Mouse (Mus musculus): ENCODE data around the gene Rpa1.
"Not testable (repeated sequence)": the region's sequence is repeated elsewhere in the genome, so short reads cannot be mapped to it uniquely, and the experiment has no call there.

Gene Rpa1

DNA sequence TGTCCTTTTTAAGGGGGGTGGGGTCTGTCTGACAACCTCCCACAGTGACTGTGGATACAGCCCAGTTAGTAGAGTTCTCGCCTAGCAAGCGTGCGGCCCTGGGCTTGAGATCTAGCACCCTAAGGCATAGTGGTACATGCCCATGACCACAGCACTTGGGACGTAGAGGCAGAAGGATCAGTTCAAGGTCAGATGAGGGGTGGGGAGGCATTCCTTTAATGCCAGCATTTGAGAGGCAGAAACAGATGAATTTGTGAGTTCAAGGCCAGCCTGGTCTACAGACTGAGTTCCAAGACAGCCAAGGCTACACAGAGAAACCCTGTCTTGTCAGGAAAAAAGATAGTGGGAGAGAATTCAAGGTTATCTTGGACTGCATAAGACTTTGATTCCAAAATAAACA, 61.3 kb downstream of the Rpa1 start:
- no peak for DNase-seq (ENCODE audit: low read depth, low spot score)

GRCm38 (mm10) chr11:75285893-75286467, 62.1 kb downstream of the Rpa1 start:
- no peak for DNase-seq (ENCODE audit: low read depth, low spot score)

DNA sequence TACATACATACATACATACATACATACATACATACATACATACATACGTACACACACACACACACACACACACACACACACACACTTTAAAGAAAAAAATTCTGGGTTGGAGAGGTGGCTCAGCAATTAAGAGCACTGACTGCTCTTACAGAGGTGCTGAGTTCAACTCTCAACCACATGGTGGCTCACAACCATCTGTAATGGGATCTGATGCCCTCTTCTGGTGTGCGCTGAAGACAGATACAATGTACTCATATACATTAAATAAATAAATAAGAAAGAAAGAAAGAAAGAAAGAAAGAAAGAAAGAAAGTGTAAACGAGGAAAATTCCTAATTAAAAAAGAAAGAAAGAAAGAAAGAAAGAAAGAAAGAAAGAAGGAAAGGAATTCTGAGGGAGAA, 64.3 kb downstream of the Rpa1 start:
- not testable (repeated sequence) for DNase-seq (ENCODE audit: low read depth, low spot score)

DNA sequence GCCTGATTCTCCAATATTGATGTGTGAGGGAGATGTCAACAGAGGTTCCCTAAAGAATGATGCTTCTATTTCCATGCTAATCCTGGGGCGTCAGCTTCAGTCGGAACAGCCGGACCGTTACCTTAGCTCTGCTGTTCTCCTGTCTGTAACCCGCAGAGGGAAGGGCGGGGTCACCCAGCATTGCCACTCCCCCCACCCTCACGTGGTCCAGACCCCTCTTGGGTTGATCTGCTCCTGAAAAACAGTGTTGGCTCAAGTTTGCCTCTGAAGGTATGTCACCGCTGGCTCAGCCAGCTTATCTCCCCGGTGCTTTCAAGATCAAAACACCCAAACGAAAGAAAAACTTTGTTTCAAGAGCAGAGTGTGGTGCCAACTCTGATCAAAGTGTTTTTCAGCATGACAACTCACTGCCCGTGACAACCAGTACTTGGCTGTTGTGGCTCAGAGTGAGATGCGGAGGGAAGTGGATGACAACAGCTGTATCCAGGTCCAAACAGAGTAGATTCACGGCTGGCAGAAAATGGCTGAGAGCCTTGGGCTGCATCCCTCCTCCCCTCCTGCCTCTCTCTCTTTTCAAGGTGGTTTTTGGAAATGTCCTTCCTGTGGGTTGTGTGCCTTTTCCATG, 65.5 kb downstream of the Rpa1 start:
- DNase-seq (ENCODE audit: low read depth, low spot score), result no peak

DNA sequence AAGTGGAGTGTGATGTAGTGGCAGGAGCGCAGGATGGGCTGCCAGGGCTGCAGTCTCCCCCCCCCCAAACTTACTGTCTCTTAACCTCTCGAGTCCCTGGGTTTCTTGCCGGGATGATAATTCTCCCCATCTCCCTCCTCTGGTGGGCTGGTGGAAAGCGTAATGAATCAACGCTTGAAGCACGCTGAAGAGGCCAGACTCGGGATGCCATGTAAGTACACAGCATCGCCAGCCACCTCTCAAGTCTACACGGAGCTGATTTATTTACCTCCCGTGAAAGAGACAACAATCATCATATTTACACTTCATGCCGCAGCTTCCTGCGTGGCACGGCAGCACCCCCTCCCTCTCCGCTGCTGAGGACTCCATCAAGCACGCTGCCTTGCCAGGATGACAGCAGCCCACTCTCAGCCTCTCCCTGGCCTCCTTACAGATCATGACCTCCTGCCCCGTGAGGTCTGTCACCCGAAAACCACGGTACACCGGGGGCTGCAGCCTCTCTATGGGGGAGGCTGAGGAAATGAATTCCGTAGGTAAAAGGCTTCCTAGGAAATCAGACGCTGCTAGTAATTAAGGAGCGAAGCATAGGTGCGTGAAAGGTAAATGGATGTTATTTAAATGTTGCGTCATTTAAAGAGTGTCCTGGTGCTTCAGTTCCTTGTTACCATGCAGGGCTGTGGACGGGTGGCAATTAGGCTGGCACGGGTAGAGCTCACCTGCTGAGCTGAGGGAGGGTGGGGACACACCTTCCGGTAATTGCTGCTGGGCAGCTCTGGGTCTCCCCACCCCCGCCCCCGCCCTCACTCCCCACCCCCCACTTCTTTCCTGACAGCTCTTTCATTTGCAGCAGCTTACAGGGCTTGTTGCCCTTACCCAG, 66.5 kb downstream of the Rpa1 start:
- no peak for DNase-seq (ENCODE audit: low read depth, low spot score)

DNA sequence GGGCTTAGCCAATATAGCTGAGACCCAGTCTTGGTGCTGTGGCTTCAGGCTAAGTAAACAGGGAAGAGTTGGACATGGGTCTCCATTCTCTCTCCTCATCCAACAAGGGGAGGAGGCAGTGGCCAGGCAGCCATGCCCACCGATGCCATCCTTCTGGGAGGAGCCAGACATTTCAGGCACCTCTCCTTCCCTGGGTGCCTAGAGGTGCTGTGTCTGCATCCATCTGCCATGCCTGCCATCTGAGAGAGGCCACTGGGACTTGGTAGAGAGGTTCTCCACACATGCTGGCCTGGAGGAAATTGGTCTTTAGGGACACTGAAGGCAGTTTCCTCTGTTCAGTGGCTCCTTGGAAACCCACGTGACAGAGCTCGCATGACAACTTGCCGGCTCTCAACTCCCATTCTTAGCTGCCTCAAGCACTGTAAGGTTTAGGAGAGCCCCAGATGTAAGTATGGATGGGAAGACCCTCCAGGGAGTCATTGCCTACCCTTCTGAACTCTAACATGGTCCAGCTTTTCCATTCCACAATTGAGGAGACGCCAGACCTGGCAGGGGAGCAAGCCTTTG, 67.6 kb downstream of the Rpa1 start:
- DNase-seq (ENCODE audit: low read depth, low spot score), result no peak

- DNase-seq (ENCODE audit: low read depth, low spot score), result no peak
Measured at GRCm38 (mm10) chr11:75280066-75280410, 68.1 kb downstream of the Rpa1 start.

- DNase-seq (ENCODE audit: low read depth, low spot score), result no peak
Measured at GRCm38 (mm10) chr11:75279342-75280065, 68.6 kb downstream of the Rpa1 start.

- DNase-seq (ENCODE audit: low read depth, low spot score), result no peak
Measured at GRCm38 (mm10) chr11:75279013-75279341, 69.1 kb downstream of the Rpa1 start.

- no peak for DNase-seq (ENCODE audit: low read depth, low spot score)
Measured at GRCm38 (mm10) chr11:75278115-75278514, 70.0 kb downstream of the Rpa1 start.

DNA sequence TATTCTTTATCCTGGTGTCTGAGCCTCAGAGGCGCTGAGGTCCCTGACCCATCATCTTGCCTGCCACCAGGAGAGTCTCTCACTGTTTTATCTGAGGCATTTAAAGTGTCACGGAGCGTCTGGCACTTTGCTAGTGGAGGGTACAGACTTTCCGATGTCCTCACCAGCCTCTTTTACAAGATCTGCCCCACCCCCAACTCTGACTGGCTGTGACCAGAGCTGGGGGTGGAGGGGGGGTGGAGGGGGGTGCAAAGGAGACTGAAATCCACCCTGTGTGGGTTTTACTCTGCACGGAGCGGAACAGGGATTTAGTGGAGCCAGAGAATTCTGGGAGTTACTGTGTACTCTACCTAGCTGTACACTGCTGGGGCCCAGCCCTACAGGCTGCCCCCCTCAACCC, 73.1 kb downstream of the Rpa1 start:
- no peak for DNase-seq (ENCODE audit: low read depth, low spot score)

- no peak for DNase-seq (ENCODE audit: low read depth, low spot score)
Measured at GRCm38 (mm10) chr11:75273466-75273865, 74.7 kb downstream of the Rpa1 start.

- DNase-seq (ENCODE audit: low read depth, low spot score), result no peak
Measured at GRCm38 (mm10) chr11:75270985-75271434, 77.1 kb downstream of the Rpa1 start.

DNA sequence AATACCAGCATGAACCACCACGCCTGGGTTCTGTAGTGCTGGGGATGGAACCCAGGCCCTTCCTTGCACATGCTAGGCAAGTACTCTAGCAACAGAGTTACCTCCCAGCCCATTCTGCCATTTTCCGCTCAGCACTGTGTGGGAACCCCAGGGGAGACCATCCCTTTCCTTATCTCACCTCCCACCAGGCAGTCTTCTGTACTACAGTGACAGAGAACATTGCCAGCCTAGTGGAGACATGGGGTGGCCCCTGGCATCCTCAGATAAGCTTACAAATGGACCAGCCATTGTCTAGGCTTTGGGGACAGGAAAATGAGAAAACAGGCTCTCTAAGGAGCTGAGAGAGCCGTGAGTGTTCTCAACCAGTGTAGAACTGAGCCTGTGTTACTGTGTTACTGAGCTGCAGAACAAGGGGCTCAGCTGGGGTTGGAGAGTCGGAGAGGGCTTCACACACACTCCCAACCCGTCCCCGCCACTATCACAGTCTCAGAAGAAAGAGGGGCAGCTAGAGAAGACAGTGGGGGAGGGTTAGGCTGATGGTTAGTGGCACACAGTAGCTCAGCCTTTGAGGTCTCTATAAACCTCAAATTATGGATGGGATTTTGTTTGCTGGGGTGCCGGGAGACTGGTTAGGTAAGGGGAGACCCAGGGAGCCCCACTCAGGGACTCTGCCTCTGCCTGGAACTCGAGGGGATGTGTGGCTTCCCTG, 77.7 kb downstream of the Rpa1 start:
- no peak for DNase-seq (ENCODE audit: low read depth, low spot score)

- DNase-seq (ENCODE audit: low read depth, low spot score), result no peak
Measured at GRCm38 (mm10) chr11:75269213-75269612, 78.9 kb downstream of the Rpa1 start.

GRCm38 (mm10) chr11:75268492-75268891, 79.6 kb downstream of the Rpa1 start:
- DNase-seq (ENCODE audit: low read depth, low spot score), result no peak

GRCm38 (mm10) chr11:75267826-75268281, 80.3 kb downstream of the Rpa1 start:
- DNase-seq (ENCODE audit: low read depth, low spot score), result no peak

DNA sequence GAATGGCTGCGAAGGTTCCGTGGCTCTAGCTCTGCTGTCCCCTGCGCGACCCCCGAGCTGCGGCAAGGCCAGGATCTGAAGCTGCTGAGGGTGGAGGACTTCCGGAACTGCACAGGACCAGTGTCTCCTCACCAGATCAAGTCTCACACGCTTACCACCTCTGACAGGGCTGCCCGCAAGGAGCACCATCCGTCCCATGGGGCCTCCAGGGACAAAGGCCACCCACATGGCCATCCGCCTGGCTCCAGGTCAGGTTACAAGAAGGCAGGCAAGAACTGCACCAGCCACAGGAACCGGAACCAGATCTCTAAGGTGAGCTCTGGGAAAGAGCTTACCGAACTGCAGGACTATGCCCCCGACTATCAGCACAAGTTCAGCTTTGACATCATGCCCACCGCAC, 82.6 kb downstream of the Rpa1 start:
- no peak for DNase-seq (ENCODE audit: low read depth, low spot score)

GRCm38 (mm10) chr11:75264550-75264949, 83.6 kb downstream of the Rpa1 start:
- no peak for DNase-seq (ENCODE audit: low read depth, low spot score)

DNA sequence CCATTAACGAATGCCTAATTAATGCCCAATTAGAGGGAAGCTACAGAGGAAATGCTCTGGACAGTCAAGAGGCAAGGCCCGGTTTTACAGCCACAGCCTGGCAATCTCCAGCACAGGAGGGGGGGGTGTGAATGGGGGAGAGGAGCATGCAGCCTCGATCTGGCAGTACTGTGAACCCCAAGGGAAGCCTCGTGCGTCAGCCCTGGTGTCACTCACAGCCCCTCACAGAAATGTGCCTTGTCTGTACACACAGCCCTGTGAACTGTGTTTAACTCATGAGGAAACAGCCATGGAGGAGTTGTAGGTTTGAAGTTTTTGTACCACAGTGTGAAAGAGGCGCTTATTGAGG, 84.2 kb downstream of the Rpa1 start:
- no peak for DNase-seq (ENCODE audit: low read depth, low spot score)

DNA sequence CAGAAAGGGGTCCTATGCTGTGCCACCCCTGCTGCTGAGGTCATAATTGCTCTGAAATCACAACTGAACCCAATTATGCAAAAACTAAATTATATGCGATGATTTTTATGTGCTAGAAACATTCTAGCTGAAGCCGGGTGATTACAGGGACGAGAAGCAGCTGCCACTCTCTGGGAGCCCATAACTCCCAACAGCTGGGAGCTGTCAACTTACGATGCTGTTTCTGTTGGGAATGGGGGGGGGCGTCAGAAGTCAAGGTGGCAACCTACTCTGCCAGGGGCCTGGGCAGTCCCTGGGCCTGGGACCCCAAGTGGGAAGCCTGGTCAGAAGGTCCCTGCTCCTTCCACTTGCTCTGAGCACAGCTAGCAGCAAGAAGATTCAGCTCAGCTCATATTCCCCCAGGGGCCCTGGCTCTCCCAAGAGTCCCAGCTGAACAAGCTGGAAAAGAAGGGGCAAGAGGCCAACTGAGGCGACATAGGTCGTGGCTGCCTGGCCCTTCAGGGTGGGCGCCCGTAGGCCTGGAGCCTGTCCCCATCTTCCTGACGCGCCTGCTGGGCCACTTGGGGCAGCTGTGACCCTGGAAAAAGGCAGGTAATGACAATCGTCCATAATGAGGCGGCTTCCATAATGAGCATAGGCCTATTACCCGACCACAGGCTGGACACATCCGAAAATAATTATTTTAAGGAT, 84.7 kb downstream of the Rpa1 start:
- DNase-seq (ENCODE audit: low read depth, low spot score), result no peak

All from brain, embryonic 18.5 days (tissue).